Comparison of ENCODE assay signal across 32 mouse cellular contexts in the genomic region with DNA sequence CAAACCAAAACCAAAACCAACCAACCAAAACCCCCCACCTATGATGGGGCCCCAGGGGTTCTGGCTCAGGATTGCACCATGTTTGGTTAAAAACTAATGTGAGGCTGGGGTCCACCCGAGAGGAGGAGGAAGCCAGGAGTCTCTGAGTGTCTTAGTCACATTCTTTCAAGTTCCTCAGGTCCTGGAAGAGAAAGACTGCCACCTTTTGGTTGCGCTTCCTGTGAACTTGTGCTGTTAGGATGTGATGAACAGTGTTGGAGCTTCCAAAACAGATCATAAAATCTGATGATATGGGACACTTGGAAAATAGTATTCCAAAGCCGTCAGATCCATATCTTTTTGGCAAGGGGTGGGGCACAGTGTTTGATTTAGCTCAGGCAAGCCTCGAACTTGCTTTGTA. TPM values are rescaled to one million over a fixed set of nuclear protein-coding genes. Genes with fewer than 3 reads are reported as not detected.
DNase-seq lines count a peak whose midpoint lies in the region; ATAC-seq and TF ChIP-seq lines count a peak whose summit lies in the region.
"Had no signal": no experiment of that assay in that cellular context is flagged by ENCODE, and none has a peak within 500 bp of the region (broad histone marks: within the 10 kb centered on the region; RNA-seq: fewer than 3 reads in every experiment).

No protein-coding gene starts in this region.

- DNase-seq in liver, postnatal 0 days = no peak
- DNase-seq in liver (no peak), 416B (ENCODE audit: low read depth) (peak; percentile 53), NIH3T3 (ENCODE audit: low read depth) (peak; percentile 41)
- no peak for DNase-seq in layer of hippocampus, adult 18-20 months (ENCODE audit: low spot score in 2 of 2)
- DNase-seq: adrenal gland, postnatal 14 days; cerebellum, adult 9-10 months; gastrocnemius, postnatal 10 days; heart, postnatal 4 days; layer of hippocampus, postnatal 36 days; lung, postnatal 14 days; retina, postnatal 1 day; thymus, adult 18-20 months had no signal

- no peaks in the 10 kb centered on the region for H3K27me3 ChIP-seq in intestine, postnatal 0 days (replicated peaks; ENCODE audit: control insufficient read depth, insufficient read depth, low read length)
- H3K27me3 ChIP-seq in intestine, embryonic 15.5 days (replicated peaks) = no peaks in the 10 kb centered on the region
- H3K27me3 ChIP-seq in liver, postnatal 0 days (ENCODE audit: insufficient read depth, low read length) = no peaks in the 10 kb centered on the region
- H3K27me3 ChIP-seq: embryonic facial prominence, embryonic 15.5 days; forebrain, embryonic 15.5 days; limb, embryonic 13.5 days; liver, embryonic 15.5 days; midbrain, embryonic 15.5 days; neural tube, embryonic 13.5 days; stomach, embryonic 15.5 days had no signal

- H3K9ac ChIP-seq in intestine, postnatal 0 days (ENCODE audit: low read depth, low read length) = no peak overlapping the region
- H3K9ac ChIP-seq in intestine, embryonic 15.5 days = no peak overlapping the region
- H3K9ac ChIP-seq in liver, postnatal 0 days (replicated peaks) = no peak overlapping the region
- H3K9ac ChIP-seq: embryonic facial prominence, embryonic 15.5 days; forebrain, embryonic 15.5 days; hindbrain, embryonic 14.5 days; limb, embryonic 13.5 days; liver, embryonic 15.5 days; midbrain, embryonic 15.5 days; neural tube, embryonic 13.5 days; stomach, embryonic 15.5 days had no signal

- TF ChIP-seq EP300 in liver, postnatal 0 days (IDR thresholded peaks at IDR 0.05; ENCODE audit: low read depth) = no peak

- H3K4me1 ChIP-seq in intestine, postnatal 0 days (replicated peaks; ENCODE audit: control insufficient read depth, insufficient read depth, low read length) = no peaks in the 10 kb centered on the region
- no peaks in the 10 kb centered on the region for H3K4me1 ChIP-seq in intestine, embryonic 15.5 days (replicated peaks)
- H3K4me1 ChIP-seq in liver, postnatal 0 days (ENCODE audit: insufficient read depth) = no peaks in the 10 kb centered on the region
- H3K4me1 ChIP-seq: embryonic facial prominence, embryonic 15.5 days; forebrain, embryonic 15.5 days; heart, embryonic 10.5 days; limb, embryonic 13.5 days; liver, embryonic 15.5 days; midbrain, embryonic 15.5 days; neural tube, embryonic 13.5 days; stomach, embryonic 15.5 days had no signal

- H3K36me3 ChIP-seq in intestine, postnatal 0 days (ENCODE audit: control insufficient read depth, insufficient read depth) = no peaks in the 10 kb centered on the region
- H3K36me3 ChIP-seq in intestine, embryonic 15.5 days = no peaks in the 10 kb centered on the region
- H3K36me3 ChIP-seq in liver, postnatal 0 days (replicated peaks; ENCODE audit: insufficient read depth, low read length) = no peaks in the 10 kb centered on the region
- H3K36me3 ChIP-seq: heart, embryonic 10.5 days; liver, embryonic 15.5 days; midbrain, embryonic 15.5 days; stomach, embryonic 15.5 days had no signal

- TF ChIP-seq CTCF in intestine, postnatal 0 days (IDR thresholded peaks at IDR 0.05; ENCODE audit: low read depth) = peak; percentile 32
- TF ChIP-seq CTCF in liver, postnatal 0 days (IDR thresholded peaks at IDR 0.05; ENCODE audit: low read depth) = 0 out of 2 replicates have a peak, but pooled peaks have one; percentile 25

- no peak for ATAC-seq in intestine, postnatal 0 days
- ATAC-seq in intestine, embryonic 15.5 days = no peak
- ATAC-seq in liver, postnatal 0 days = no peak
- ATAC-seq in activated CD4-positive, CD25-positive, alpha-beta regulatory T cell, adult 4 months = no peak
- ATAC-seq: forebrain, embryonic 15.5 days; intestine, embryonic 16.5 days; midbrain, embryonic 15.5 days had no signal

- H3K4me3 ChIP-seq in intestine, postnatal 0 days (ENCODE audit: low read depth, low read length) = no peak overlapping the region
- H3K4me3 ChIP-seq in intestine, embryonic 15.5 days (replicated peaks) = no peak overlapping the region
- no peak overlapping the region for H3K4me3 ChIP-seq in liver, postnatal 0 days (ENCODE audit: low read depth, low read length)
- H3K4me3 ChIP-seq: embryonic facial prominence, embryonic 15.5 days; forebrain, embryonic 15.5 days; heart, embryonic 10.5 days; limb, embryonic 13.5 days; liver, embryonic 15.5 days; midbrain, embryonic 15.5 days; myocyte; neural tube, embryonic 13.5 days; stomach, embryonic 15.5 days had no signal

- no peaks in the 10 kb centered on the region for H3K9me3 ChIP-seq in intestine, postnatal 0 days (ENCODE audit: control insufficient read depth)
- H3K9me3 ChIP-seq in intestine, embryonic 15.5 days = no peaks in the 10 kb centered on the region
- no peaks in the 10 kb centered on the region for H3K9me3 ChIP-seq in liver, postnatal 0 days (ENCODE audit: low read length)
- H3K9me3 ChIP-seq: embryonic facial prominence, embryonic 15.5 days; forebrain, embryonic 15.5 days; heart, embryonic 10.5 days; limb, embryonic 13.5 days; liver, embryonic 15.5 days; midbrain, embryonic 15.5 days; neural tube, embryonic 13.5 days; stomach, embryonic 15.5 days had no signal

- H3K27ac ChIP-seq in intestine, postnatal 0 days (ENCODE audit: low read depth, low read length) = no peak overlapping the region
- H3K27ac ChIP-seq in intestine, embryonic 15.5 days = no peak overlapping the region
- H3K27ac ChIP-seq in liver, postnatal 0 days (ENCODE audit: low read depth) = no peak overlapping the region
- H3K27ac ChIP-seq: embryonic facial prominence, embryonic 15.5 days; forebrain, embryonic 15.5 days; heart, embryonic 10.5 days; hindbrain, embryonic 14.5 days; limb, embryonic 13.5 days; liver, embryonic 15.5 days; midbrain, embryonic 15.5 days; neural tube, embryonic 13.5 days; stomach, embryonic 15.5 days had no signal

- H3K4me2 ChIP-seq in intestine, postnatal 0 days (replicated peaks; ENCODE audit: low read depth) = no peak overlapping the region
- no peak overlapping the region for H3K4me2 ChIP-seq in intestine, embryonic 15.5 days (replicated peaks)
- H3K4me2 ChIP-seq in liver, postnatal 0 days (ENCODE audit: low read depth, low read length) = no peak overlapping the region
- H3K4me2 ChIP-seq: embryonic facial prominence, embryonic 15.5 days; forebrain, embryonic 15.5 days; hindbrain, embryonic 14.5 days; limb, embryonic 13.5 days; liver, embryonic 15.5 days; midbrain, embryonic 15.5 days; neural tube, embryonic 13.5 days; stomach, embryonic 15.5 days had no signal

- 79% methylated on average over 4 of the region's 4 CpGs for WGBS in intestine, postnatal 0 days
- 82% methylated on average over 4 of the region's 4 CpGs for WGBS in intestine, embryonic 15.5 days
- 75% methylated on average over 4 of the region's 4 CpGs for WGBS in liver, postnatal 0 days (ENCODE audit: insufficient replicate concordance)

RNA-seq across cellular contexts. Expression of a gene that starts 31.4 kb away (rescaled TPM):
- polyA plus RNA-seq in intestine, postnatal 0 days (2015; fragmentation: Nextera tagmentation; extraction: Ambion mirVana) = not detected in 2 replicates
- not detected in 2 replicates for polyA plus RNA-seq in intestine, embryonic 15.5 days (2015; fragmentation: Nextera tagmentation; extraction: Ambion mirVana)
- not detected in 2 replicates for polyA plus RNA-seq in liver, postnatal 0 days (2015; fragmentation: Nextera tagmentation; extraction: Ambion mirVana)
- polyA plus RNA-seq in activated CD4-positive, CD25-positive, alpha-beta regulatory T cell, adult 4 months (2017; shearing (Covaris generic)) = not detected
- under 1 TPM in 1 of 2 experiments, not detected in 1; 0.74 TPM for total RNA-seq in layer of hippocampus, adult 18-20 months (2021)
- total RNA-seq: adrenal gland, postnatal 14 days; common myeloid progenitor, adult 5-6 weeks; granulocyte monocyte progenitor cell, adult 5-6 weeks; heart, postnatal 4 days; layer of hippocampus, adult 8-10 months; megakaryocyte-erythroid progenitor cell, adult 5-6 weeks had no signal
- polyA plus RNA-seq: heart, embryonic 10.5 days; kidney, embryonic 16.5 days; liver, embryonic 15.5 days; midbrain, embryonic 15.5 days; neural tube, embryonic 13.5 days had no signal

RNA-seq across cellular contexts. Expression of a gene that starts 56.6 kb away (rescaled TPM):
- polyA plus RNA-seq in intestine, postnatal 0 days (2015; fragmentation: Nextera tagmentation; extraction: Ambion mirVana) = 5.6 and 6.2 TPM in 2 replicates
- polyA plus RNA-seq in intestine, embryonic 15.5 days (2015; fragmentation: Nextera tagmentation; extraction: Ambion mirVana) = 17.7 and 18.4 TPM in 2 replicates
- polyA plus RNA-seq in liver, postnatal 0 days (2015; fragmentation: Nextera tagmentation; extraction: Ambion mirVana) = 10.3 and 12.0 TPM in 2 replicates
- polyA plus RNA-seq in activated CD4-positive, CD25-positive, alpha-beta regulatory T cell, adult 4 months (2017; shearing (Covaris generic)) = 1 to 10 TPM; 6.0 to 8.9 TPM
- total RNA-seq in layer of hippocampus, adult 18-20 months (2021) = 1 to 10 TPM; 5.2 to 5.9 TPM

Comparison
In these comparisons a context has a peak if more than half of its experiments do, and no peak if none do; other contexts are left out.
1. DNase-seq: peak in 416B (single experiment) and NIH3T3 (single experiment); none in liver, postnatal 0 days (single experiment), liver (single experiment) and layer of hippocampus, adult 18-20 months (0 of 2).